Mouse (Mus musculus) forebrain, embryonic 14.5 days (tissue): ENCODE measurements at regions not wholly inside any gene's neighbourhood (a gene's known extent, or its start where the extent isn't known, plus 50 kb on each side); places are given as distances from the start of the nearest gene placed in this dataset.
A peak's percentile ranks its signal among the peaks of the same experiment; 100 is the strongest.

ENCODE experiments used
- ATAC-seq: fragments of 200-750 bp; cut with Nextera tagmentation; 2 replicates; pipeline ENCODE4 v1.8.0; 2017; ENCODE audit warnings: mild to moderate bottlenecking, moderate library complexity
- DNase-seq: peaks from one replicate; pipeline ENCODE4 v3.0.0-alpha.2; 2015; ENCODE audit warnings: low spot score
- H3K27ac ChIP-seq: fragments of 300-500 bp; sonication (generic); 2 replicates; pipeline ENCODE4 v1.5.1; 2014; ENCODE audit warnings: low read depth, mild to moderate bottlenecking, control low read depth, low read length, moderate library complexity
- H3K27me3 ChIP-seq: fragments of 300-500 bp; sonication (generic); replicated peaks from 2 replicates; pipeline ENCODE4 v1.6.1; 2014; ENCODE audit warnings: low read length, control low read depth, mixed read lengths; ENCODE audit not compliant: control insufficient read depth, insufficient read depth
- H3K36me3 ChIP-seq: fragments of 300-500 bp; sonication (generic); 2 replicates; pipeline ENCODE4 v1.6.1; 2014; ENCODE audit warnings: low read length, control low read depth; ENCODE audit not compliant: control insufficient read depth, insufficient read depth
- H3K4me1 ChIP-seq: fragments of 300-500 bp; sonication (generic); 2 replicates; pipeline ENCODE4 v1.6.1; 2014; ENCODE audit warnings: antibody characterized with exemption, low read length, control low read depth; ENCODE audit not compliant: control insufficient read depth, insufficient read depth
- H3K4me2 ChIP-seq: fragments of 300-500 bp; sonication (generic); 2 replicates; pipeline ENCODE4 v1.6.1; 2014; ENCODE audit warnings: mild to moderate bottlenecking, control low read depth, low read length
- H3K4me3 ChIP-seq: fragments of 300-500 bp; sonication (generic); 2 replicates; pipeline ENCODE4 v1.5.1; 2014; ENCODE audit warnings: low read depth, low read length, control low read depth
- H3K9ac ChIP-seq: fragments of 300-500 bp; sonication (generic); 2 replicates; pipeline ENCODE4 v1.6.1; 2014; ENCODE audit warnings: mild to moderate bottlenecking, low read length, control low read depth, moderate library complexity
- H3K9me3 ChIP-seq: fragments of 300-500 bp; sonication (generic); replicated peaks from 2 replicates; pipeline ENCODE4 v1.6.1; 2016; ENCODE audit warnings: low read length, control low read depth, mixed read lengths; ENCODE audit not compliant: control insufficient read depth
- WGBS: fragments of 180-500 bp; shearing (Covaris S2); extraction: QIAGEN DNeasy Blood & Tissue Kit; methylation state at CpG from one replicate; pipeline ENCODE4 v1.1.7; 2014; 5-methylcytosine and 5-hydroxymethylcytosine counted together

GRCm38 (mm10) chr12:12783699-12784605 is 157.8 kb downstream of the Mycn start:
- ATAC-seq: peak; percentile 66
- Histone ChIP-seq H3K4me1 (peaks cover 24% of the 10 kb centered on the region), H3K4me3 (no peak overlapping the region), H3K4me2 (no peak overlapping the region), H3K9ac (no peak overlapping the region), H3K27ac (peak overlapping the region; percentile 29), H3K9me3 (no peaks in the 10 kb centered on the region), H3K36me3 (no peaks in the 10 kb centered on the region), H3K27me3 (no peaks in the 10 kb centered on the region)
- WGBS: 7% methylated on average over 11 of the region's 11 CpGs
- peak; percentile 73 for DNase-seq

DNA sequence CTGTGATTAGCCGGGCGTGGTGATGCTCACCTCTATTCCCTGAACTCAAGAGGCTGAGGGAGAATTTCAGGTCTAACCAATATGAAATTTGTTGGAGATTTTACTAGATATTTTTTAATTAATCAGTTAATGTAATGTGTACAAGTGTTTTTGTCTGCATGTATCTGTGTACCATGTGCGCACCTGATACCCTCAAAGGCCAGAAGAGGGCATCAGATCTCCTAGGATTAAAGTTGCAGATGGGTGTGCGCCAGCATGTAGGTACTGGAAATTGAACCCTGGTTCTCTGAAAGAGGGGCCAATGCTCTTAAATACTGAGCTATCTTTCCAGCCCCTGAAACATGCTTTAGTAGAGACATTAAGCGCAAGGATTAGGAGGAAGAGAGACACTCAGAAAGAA is 160.2 kb downstream of the Mycn start:
- DNase-seq (no peak), ATAC-seq (no peak)
- Histone ChIP-seq H3K4me2 (no peak overlapping the region), H3K4me1 (peaks cover 17% of the 10 kb centered on the region), H3K27me3 (no peaks in the 10 kb centered on the region), H3K36me3 (no peaks in the 10 kb centered on the region), H3K9ac (no peak overlapping the region), H3K27ac (no peak overlapping the region), H3K9me3 (no peaks in the 10 kb centered on the region), H3K4me3 (no peak overlapping the region)
- 97% methylated on average over 5 of the region's 5 CpGs for WGBS

GRCm38 (mm10) chr12:12778563-12779256 is 163.0 kb downstream of the Mycn start:
- Histone ChIP-seq H3K36me3 (no peaks in the 10 kb centered on the region), H3K4me2 (no peak overlapping the region), H3K27ac (no peak overlapping the region), H3K4me1 (peaks cover 7% of the 10 kb centered on the region; the same call in 1 of the 2 replicates), H3K9ac (no peak overlapping the region), H3K9me3 (no peaks in the 10 kb centered on the region), H3K27me3 (no peaks in the 10 kb centered on the region), H3K4me3 (no peak overlapping the region)
- ATAC-seq (no peak), DNase-seq (no peak)
- 28% methylated on average over 4 of the region's 4 CpGs for WGBS

- Histone ChIP-seq H3K4me3 (no peak overlapping the region), H3K4me1 (0 out of 2 replicates have a peak, but pooled peaks cover 5% of the 10 kb centered on the region), H3K9ac (no peak overlapping the region), H3K27ac (no peak overlapping the region), H3K9me3 (no peaks in the 10 kb centered on the region), H3K27me3 (no peaks in the 10 kb centered on the region), H3K36me3 (no peaks in the 10 kb centered on the region), H3K4me2 (no peak overlapping the region)
- DNase-seq: no peak
- 79% methylated on average over 8 of the region's 8 CpGs for WGBS
- 0 out of 2 replicates have a peak, but pooled peaks have one; percentile 2 for ATAC-seq
Measured at GRCm38 (mm10) chr12:12777422-12777821, 164.3 kb downstream of the Mycn start.

DNA sequence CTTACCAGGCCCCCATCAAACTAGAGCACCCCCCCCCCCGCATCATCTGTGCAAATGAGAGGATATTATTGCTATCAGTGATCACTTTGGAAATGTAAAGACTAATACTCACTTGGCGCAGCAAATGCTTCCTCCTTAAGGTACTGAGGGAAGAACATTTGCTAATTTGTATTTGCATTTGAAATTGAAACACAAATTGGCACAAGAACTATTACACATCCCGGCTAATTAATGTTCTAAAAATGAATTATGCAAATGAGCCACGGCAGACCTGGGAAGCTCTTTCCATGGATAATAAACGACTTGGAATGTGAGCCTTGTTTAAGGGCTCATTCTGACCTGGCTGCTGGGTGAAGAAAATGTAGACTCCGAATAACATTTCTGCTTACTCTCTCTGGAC is 164.9 kb downstream of the Mycn start:
- H3K27me3 ChIP-seq: no peaks in the 10 kb centered on the region
- H3K36me3 ChIP-seq: no peaks in the 10 kb centered on the region
- H3K4me2 ChIP-seq: no peak overlapping the region

GRCm38 (mm10) chr12:12770970-12771369 is 170.7 kb downstream of the Mycn start:
- Histone ChIP-seq H3K4me3 (no peak overlapping the region), H3K27me3 (no peaks in the 10 kb centered on the region), H3K4me2 (no peak overlapping the region), H3K27ac (peak overlapping the region; percentile 24; the same call in 1 of the 2 replicates), H3K36me3 (no peaks in the 10 kb centered on the region), H3K4me1 (peaks cover 2% of the 10 kb centered on the region; the same call in 1 of the 2 replicates), H3K9me3 (no peaks in the 10 kb centered on the region), H3K9ac (no peak overlapping the region)
- ATAC-seq: peak; percentile 48; the same call in 1 of the 2 replicates
- WGBS: 19% methylated on average over 4 of the region's 4 CpGs
- DNase-seq: peak; percentile 59

More for the DNA sequence above, 164.9 kb downstream of the Mycn start:
- H3K27ac ChIP-seq: peak overlapping the region; percentile 52; the same call in 1 of the 2 replicates
- no peak overlapping the region for H3K4me3 ChIP-seq
- ATAC-seq (peak; percentile 78; the same call in 1 of the 2 replicates), DNase-seq (peak; percentile 76)
- H3K4me1 ChIP-seq: 0 out of 2 replicates have a peak, but pooled peaks cover 5% of the 10 kb centered on the region
- no peak overlapping the region for H3K9ac ChIP-seq
- no peaks in the 10 kb centered on the region for H3K9me3 ChIP-seq
- 23% methylated on average over 6 of the region's 6 CpGs for WGBS

DNA sequence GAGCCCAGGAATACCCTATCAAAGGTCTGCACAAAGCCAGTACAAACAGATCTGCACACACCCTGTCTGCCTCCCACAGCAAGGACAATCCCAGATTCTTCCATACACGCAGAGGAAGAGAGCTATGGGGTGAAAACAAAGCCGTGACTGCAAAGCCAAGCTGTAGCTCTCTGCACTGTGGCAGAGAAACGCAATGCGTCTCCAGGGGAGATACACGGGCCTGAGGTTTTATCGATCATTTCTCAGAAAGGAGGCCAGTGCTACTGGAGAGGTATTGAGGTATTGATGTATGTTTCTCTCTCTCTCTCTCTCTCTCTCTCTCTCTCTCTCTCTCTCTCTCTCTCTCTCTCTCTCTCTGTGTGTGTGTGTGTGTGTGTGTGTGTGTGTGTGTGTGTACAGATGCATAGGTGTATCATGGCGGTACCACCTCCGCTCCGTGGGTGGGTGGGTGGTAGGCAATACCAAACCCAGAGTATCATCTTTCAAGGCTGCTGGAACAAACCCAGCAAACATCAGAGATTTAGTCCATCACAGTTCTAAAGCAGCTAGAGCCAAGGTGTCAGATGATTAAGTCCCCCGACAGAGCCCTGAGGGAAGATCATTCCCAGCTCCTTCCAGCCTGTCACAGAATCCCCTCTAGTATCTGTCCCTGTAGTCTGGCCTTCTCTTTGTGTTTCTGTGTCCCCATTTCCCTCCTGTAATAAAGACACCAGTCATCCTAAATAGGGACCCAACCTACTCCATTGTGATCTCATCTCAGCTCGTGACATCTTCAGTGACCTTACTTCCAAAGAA is 175.0 kb downstream of the Mycn start:
- Histone ChIP-seq H3K4me2 (no peak overlapping the region), H3K27me3 (no peaks in the 10 kb centered on the region), H3K4me3 (no peak overlapping the region), H3K9ac (no peak overlapping the region), H3K9me3 (no peaks in the 10 kb centered on the region), H3K4me1 (peaks cover 2% of the 10 kb centered on the region; the same call in 1 of the 2 replicates), H3K36me3 (no peaks in the 10 kb centered on the region), H3K27ac (no peak overlapping the region)
- DNase-seq (no peak), ATAC-seq (no peak)
- WGBS: 68% methylated on average over 11 of the region's 11 CpGs

GRCm38 (mm10) chr12:12765490-12766058 is 176.1 kb downstream of the Mycn start:
- no peak overlapping the region for H3K27ac ChIP-seq
- WGBS: 75% methylated on average over 7 of the region's 7 CpGs
- no peaks in the 10 kb centered on the region for H3K4me1 ChIP-seq
- DNase-seq: no peak
- no peak overlapping the region for H3K4me2 ChIP-seq
- no peak overlapping the region for H3K9ac ChIP-seq
- H3K9me3 ChIP-seq: no peaks in the 10 kb centered on the region
- no peaks in the 10 kb centered on the region for H3K27me3 ChIP-seq
- peak; percentile 42; the same call in 1 of the 2 replicates for ATAC-seq
- no peak overlapping the region for H3K4me3 ChIP-seq
- no peaks in the 10 kb centered on the region for H3K36me3 ChIP-seq
